Comparison of ENCODE assay signal across 15 mouse cellular contexts in genomic region chrX:139785764-139786163, GRCm38 (mm10). TPM values are rescaled to one million over a fixed set of nuclear protein-coding genes. Genes with fewer than 3 reads are reported as not detected.
DNase-seq lines count a peak whose midpoint lies in the region; ATAC-seq and TF ChIP-seq lines count a peak whose summit lies in the region.
"Had no signal": no experiment of that assay in that cellular context is flagged by ENCODE, and none has a peak within 500 bp of the region (broad histone marks: within the 10 kb centered on the region; RNA-seq: fewer than 3 reads in every experiment).

No protein-coding gene starts in this region.

- H3K4me2 ChIP-seq in kidney, embryonic 14.5 days (replicated peaks; ENCODE audit: low read depth, low read length) = no peak overlapping the region
- no peak overlapping the region for H3K4me2 ChIP-seq in lung, embryonic 16.5 days (ENCODE audit: low read depth, low read length)
- no peak overlapping the region for H3K4me2 ChIP-seq in neural tube, embryonic 15.5 days
- H3K4me2 ChIP-seq: hindbrain, embryonic 15.5 days; liver, embryonic 12.5 days had no signal

- no peaks in the 10 kb centered on the region for H3K36me3 ChIP-seq in kidney, adult 2 months (ENCODE audit: control insufficient read depth, insufficient read depth, low read length)
- H3K36me3 ChIP-seq in kidney, embryonic 14.5 days (ENCODE audit: control insufficient read depth, insufficient read depth, low read length) = no peaks in the 10 kb centered on the region
- no peaks in the 10 kb centered on the region for H3K36me3 ChIP-seq in lung, embryonic 16.5 days (ENCODE audit: control insufficient read depth, insufficient read depth, low read length)
- H3K36me3 ChIP-seq in neural tube, embryonic 15.5 days = no peaks in the 10 kb centered on the region
- H3K36me3 ChIP-seq: hindbrain, embryonic 15.5 days; liver, embryonic 12.5 days had no signal

- TF ChIP-seq CTCF in kidney, adult 2 months (conservative IDR thresholded peaks at IDR 0.05; ENCODE audit: insufficient read depth, insufficient read length, low read depth, low read length) = no peak

- H3K27me3 ChIP-seq in kidney, adult 2 months (replicated peaks; ENCODE audit: control insufficient read depth, insufficient read depth, low read length) = no peaks in the 10 kb centered on the region
- no peaks in the 10 kb centered on the region for H3K27me3 ChIP-seq in kidney, embryonic 14.5 days (ENCODE audit: control insufficient read depth, insufficient read depth, low read length)
- no peaks in the 10 kb centered on the region; the same call in 1 of the 2 replicates for H3K27me3 ChIP-seq in lung, embryonic 16.5 days (ENCODE audit: control insufficient read depth, insufficient read depth, low read depth, low read length)
- 0 out of 2 replicates have a peak, but pooled peaks cover 2% of the 10 kb centered on the region for H3K27me3 ChIP-seq in neural tube, embryonic 15.5 days (replicated peaks)

- no peak; the same call in 1 of the 2 replicates for ATAC-seq in kidney, embryonic 14.5 days (ENCODE audit: low FRiP score, low TSS enrichment)
- ATAC-seq in lung, embryonic 16.5 days (ENCODE audit: low read depth) = peak; percentile 83
- ATAC-seq in neural tube, embryonic 15.5 days (ENCODE audit: low FRiP score) = no peak
- ATAC-seq: liver, embryonic 12.5 days had no signal

- peak; percentile 80 for DNase-seq in kidney, adult 2 months
- DNase-seq in kidney, adult 9 months = peak; percentile 79
- DNase-seq in spleen, postnatal 14 days (ENCODE audit: low spot score in 2 of 2) = no peak
- DNase-seq in urinary bladder, postnatal 14 days (ENCODE audit: low spot score) = no peak
- DNase-seq: adrenal gland, postnatal 36 days; cerebellum, adult 11 months; gastrocnemius, postnatal 25 days; right cerebral cortex, postnatal 14 days; thymus, postnatal 25 days had no signal

- peaks cover 14% of the 10 kb centered on the region; the same call in 1 of the 2 replicates for H3K4me1 ChIP-seq in kidney, adult 2 months (ENCODE audit: control insufficient read depth, insufficient read depth, low read length)
- H3K4me1 ChIP-seq in kidney, embryonic 14.5 days (ENCODE audit: control insufficient read depth, insufficient read depth, low read length) = no peaks in the 10 kb centered on the region
- H3K4me1 ChIP-seq in lung, embryonic 16.5 days (replicated peaks; ENCODE audit: control insufficient read depth, insufficient read depth, low read length) = no peaks in the 10 kb centered on the region; the same call in 1 of the 2 replicates
- no peaks in the 10 kb centered on the region for H3K4me1 ChIP-seq in neural tube, embryonic 15.5 days
- H3K4me1 ChIP-seq: hindbrain, embryonic 15.5 days had no signal

- no peaks in the 10 kb centered on the region for H3K9me3 ChIP-seq in kidney, embryonic 14.5 days (ENCODE audit: control insufficient read depth, low read length)
- no peaks in the 10 kb centered on the region for H3K9me3 ChIP-seq in lung, embryonic 16.5 days (ENCODE audit: control insufficient read depth, low read length)
- H3K9me3 ChIP-seq in neural tube, embryonic 15.5 days (replicated peaks) = no peaks in the 10 kb centered on the region
- H3K9me3 ChIP-seq: hindbrain, embryonic 15.5 days; liver, embryonic 12.5 days had no signal

- no peak overlapping the region for H3K9ac ChIP-seq in kidney, embryonic 14.5 days (ENCODE audit: low read depth, low read length)
- H3K9ac ChIP-seq in lung, embryonic 16.5 days (ENCODE audit: low read length) = no peak overlapping the region
- H3K9ac ChIP-seq in neural tube, embryonic 15.5 days (replicated peaks) = no peak overlapping the region
- H3K9ac ChIP-seq: hindbrain, embryonic 15.5 days; liver, embryonic 12.5 days had no signal

- peak overlapping the region; percentile 76; the same call in 1 of the 2 replicates for H3K27ac ChIP-seq in kidney, adult 2 months (ENCODE audit: insufficient read depth, low read depth, low read length)
- H3K27ac ChIP-seq in kidney, embryonic 14.5 days (ENCODE audit: low read depth, low read length) = no peak overlapping the region
- H3K27ac ChIP-seq in lung, embryonic 16.5 days (ENCODE audit: low read length) = no peak overlapping the region
- no peak overlapping the region for H3K27ac ChIP-seq in neural tube, embryonic 15.5 days (replicated peaks)
- H3K27ac ChIP-seq: hindbrain, embryonic 15.5 days; liver, embryonic 12.5 days had no signal

- no peak for TF ChIP-seq POLR2A in kidney, adult 2 months (IDR thresholded peaks at IDR 0.05; ENCODE audit: low read depth, low read length)

- 31% methylated on average over 1 of the region's 1 CpGs for WGBS in kidney, adult 2 months
- 33% methylated on average over 1 of the region's 1 CpGs for WGBS in kidney, embryonic 14.5 days
- 56% methylated on average over 1 of the region's 1 CpGs for WGBS in lung, embryonic 16.5 days
- WGBS in neural tube, embryonic 15.5 days = 67% methylated on average over 1 of the region's 1 CpGs

- no peak overlapping the region for H3K4me3 ChIP-seq in kidney, adult 2 months (ENCODE audit: insufficient read depth, low read depth, low read length)
- H3K4me3 ChIP-seq in kidney, embryonic 14.5 days (ENCODE audit: low read length) = no peak overlapping the region
- no peak overlapping the region for H3K4me3 ChIP-seq in lung, embryonic 16.5 days (ENCODE audit: low read length)
- no peak overlapping the region for H3K4me3 ChIP-seq in neural tube, embryonic 15.5 days (replicated peaks)
- H3K4me3 ChIP-seq: hindbrain, embryonic 15.5 days; liver, embryonic 12.5 days had no signal

RNA-seq across cellular contexts. Expression of gene Ripply1, which starts 3.6 kb away (rescaled TPM):
- polyA plus RNA-seq in kidney, adult 2 months (2012; rRNA removed) = 0.09 and 0.12 TPM in 2 replicates
- not detected in 2 replicates for polyA plus RNA-seq in kidney, embryonic 14.5 days (2014; fragmentation: Nextera tagmentation; extraction: Ambion mirVana)
- polyA plus RNA-seq in lung, embryonic 16.5 days (2015; fragmentation: Nextera tagmentation; extraction: Ambion mirVana) = 0.28 TPM in 1 of 2 replicates, not detected in the other
- 0.19 and 0.23 TPM in 2 replicates for polyA plus RNA-seq in neural tube, embryonic 15.5 days (2015; fragmentation: Nextera tagmentation; extraction: Ambion mirVana)
- polyA plus RNA-seq: hindbrain, embryonic 15.5 days; liver, embryonic 12.5 days; stomach, embryonic 14.5 days had no signal

RNA-seq across cellular contexts. Expression of gene Cldn2, which starts 14.9 kb away (rescaled TPM):
- polyA plus RNA-seq in kidney, adult 2 months (2012; rRNA removed) = 203 and 226 TPM in 2 replicates
- 5.0 and 5.2 TPM in 2 replicates for polyA plus RNA-seq in kidney, embryonic 14.5 days (2014; fragmentation: Nextera tagmentation; extraction: Ambion mirVana)
- 0.29 and 0.62 TPM in 2 replicates for polyA plus RNA-seq in lung, embryonic 16.5 days (2015; fragmentation: Nextera tagmentation; extraction: Ambion mirVana)
- 0.27 and 1.9 TPM in 2 replicates for polyA plus RNA-seq in neural tube, embryonic 15.5 days (2015; fragmentation: Nextera tagmentation; extraction: Ambion mirVana)

Comparison
In these comparisons a context has a peak if more than half of its experiments do, and no peak if none do; other contexts are left out.
1. RNA of gene Cldn2, which starts 14.9 kb away (polyA plus RNA-seq): 203 to 226 TPM in kidney, adult 2 months; 5.0 to 5.2 TPM in kidney, embryonic 14.5 days, 0.29 to 0.62 TPM in lung, embryonic 16.5 days and 0.27 to 1.9 TPM in neural tube, embryonic 15.5 days; every median in the first group is over 10 times any median in the second.
2. DNase-seq: peak in kidney, adult 2 months (single experiment) and kidney, adult 9 months (single experiment); none in spleen, postnatal 14 days (0 of 2) and urinary bladder, postnatal 14 days (single experiment).